Mouse (Mus musculus) lung, postnatal 10 days (tissue): Measurements from ENCODE around the gene Tbx15.

Source experiments
- DNase-seq: peaks from one replicate; pipeline ENCODE4 v3.0.0; 2021

Tbx15 gene

DNA sequence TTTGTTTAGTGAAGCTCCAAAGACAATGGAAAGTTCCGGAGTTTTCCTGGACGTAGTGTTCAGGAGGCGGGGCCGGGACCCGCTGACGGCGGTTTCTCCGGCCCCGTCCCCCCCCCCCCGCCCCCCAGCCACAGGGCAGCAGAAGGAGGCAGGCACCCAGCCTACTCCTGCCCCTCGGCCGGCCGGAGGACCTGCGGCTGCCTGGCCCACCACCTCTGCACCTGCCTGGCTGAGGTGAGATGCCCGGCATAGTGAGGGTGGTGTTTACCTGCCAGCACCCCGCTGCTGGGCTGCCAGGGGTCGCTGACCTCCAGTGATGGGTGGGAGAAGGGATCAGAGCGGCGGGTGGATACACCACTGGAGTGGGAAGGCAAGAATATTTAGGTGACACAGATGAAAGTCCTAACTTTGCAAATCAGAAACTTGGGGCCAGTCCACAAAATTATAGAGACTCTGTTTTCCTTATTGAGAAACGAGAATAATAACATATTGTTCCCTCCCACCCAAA, at the start of gene Tbx15:
TSS of gene Tbx15 (plus strand) at position 169 of the 508 bp plus-strand sequence.
- no peak for DNase-seq

DNA sequence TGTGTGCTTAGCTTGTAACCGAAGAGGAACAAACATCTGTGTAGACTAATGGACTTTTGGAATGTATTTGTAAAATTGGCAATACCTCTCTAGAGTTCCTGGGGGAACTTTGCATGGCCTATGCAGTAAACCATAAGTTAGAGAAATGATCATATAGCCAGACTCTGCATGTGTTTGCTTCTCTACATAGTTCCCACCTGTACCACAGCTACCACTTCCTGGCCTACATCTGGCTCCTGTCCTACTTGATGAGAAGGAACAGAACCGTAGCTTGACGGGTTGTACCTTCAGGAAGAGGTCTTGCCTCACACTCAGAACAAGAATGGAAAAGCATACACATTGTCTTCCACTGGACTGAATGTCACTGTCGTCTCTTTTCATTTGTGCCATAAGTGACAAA, 46.6 kb upstream of the Tbx15 start:
- DNase-seq, result no peak

DNA sequence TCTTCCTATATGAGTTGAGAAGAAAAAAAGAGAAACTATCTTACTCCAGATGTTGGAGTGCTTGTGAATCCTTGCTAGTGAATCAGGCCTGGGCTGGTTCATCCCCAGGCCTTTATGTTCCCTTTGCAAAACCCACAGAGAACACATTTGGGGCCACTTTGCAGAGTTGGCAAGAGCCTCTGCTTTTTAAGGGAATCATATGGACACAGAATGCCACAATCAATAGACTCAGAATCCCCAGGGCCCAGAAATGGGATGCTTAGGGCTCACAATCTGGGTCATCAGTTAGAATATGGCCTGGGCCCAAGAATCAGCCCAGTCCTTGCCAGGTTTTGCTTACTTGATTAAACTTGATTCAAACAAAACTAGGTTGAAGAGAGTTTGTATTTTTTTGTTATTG, 36.9 kb upstream of the Tbx15 start:
- no peak for DNase-seq

DNA sequence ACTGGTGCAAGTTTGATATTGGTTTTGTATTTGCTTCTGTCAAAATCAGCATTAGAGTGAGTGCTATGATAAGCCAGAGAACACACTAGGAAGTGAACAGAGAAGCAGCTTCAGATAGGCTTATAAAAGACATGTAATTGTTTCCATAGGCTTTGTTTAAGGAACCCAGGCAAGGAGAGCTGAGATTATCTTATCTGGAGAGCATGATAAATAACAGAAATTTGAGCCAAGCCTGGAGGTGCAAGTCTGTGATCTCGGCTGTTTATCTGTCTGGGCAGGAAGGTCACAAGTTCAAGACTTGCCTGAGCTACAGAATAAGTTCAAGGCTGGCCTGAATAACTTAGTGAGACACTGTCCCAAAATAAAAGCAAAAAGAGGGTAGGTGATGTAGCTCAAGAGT, 31.8 kb upstream of the Tbx15 start:
- DNase-seq, result no peak

DNA sequence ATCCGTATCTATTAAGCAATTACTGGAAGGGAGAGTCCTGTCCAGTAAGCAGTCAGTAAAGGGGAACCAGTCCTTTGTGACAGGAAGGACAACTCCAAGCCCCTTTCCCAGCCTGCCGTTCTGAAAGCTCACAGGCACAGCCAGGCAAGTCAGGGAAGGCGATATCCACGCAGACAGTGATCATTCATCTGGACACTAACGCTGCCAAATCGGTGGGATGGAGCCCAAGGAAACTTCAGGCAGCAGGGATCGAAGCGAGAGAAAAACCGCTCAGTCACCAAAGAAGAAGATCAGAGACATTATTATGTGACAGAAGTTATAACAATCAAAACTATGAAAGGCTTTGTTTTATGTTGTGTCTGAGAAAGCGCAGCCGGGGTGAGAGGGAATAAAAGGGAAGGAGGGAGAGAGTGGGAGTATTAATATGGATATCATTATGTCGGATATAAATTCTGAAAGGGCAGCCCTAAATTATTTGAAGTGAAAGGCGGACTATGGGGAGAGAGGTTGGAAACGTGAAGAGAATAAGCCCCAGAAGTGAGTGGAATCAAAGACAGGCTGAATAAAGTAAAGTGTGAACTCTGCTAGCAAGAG, 29.0 kb upstream of the Tbx15 start:
- DNase-seq, result no peak

DNA sequence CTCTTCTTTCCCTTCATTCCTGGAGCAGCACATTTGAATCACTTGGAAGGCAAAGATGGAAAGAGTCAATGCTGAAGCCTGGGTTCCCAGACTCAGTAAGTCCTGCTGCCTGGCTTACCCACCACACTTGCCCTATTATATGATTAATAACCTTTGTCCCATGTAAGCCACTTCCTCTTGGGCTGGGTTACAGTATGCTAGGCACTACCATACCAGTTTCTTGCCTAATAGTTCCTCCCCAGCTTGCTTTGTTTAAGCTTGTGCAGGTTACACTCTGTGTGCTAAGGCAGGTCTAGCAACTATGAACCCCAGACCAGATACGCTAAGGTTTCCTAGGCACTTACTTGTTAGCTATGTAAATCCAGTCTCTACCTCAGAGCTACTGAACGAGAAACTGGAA, 12.4 kb upstream of the Tbx15 start:
- no peak for DNase-seq

DNA sequence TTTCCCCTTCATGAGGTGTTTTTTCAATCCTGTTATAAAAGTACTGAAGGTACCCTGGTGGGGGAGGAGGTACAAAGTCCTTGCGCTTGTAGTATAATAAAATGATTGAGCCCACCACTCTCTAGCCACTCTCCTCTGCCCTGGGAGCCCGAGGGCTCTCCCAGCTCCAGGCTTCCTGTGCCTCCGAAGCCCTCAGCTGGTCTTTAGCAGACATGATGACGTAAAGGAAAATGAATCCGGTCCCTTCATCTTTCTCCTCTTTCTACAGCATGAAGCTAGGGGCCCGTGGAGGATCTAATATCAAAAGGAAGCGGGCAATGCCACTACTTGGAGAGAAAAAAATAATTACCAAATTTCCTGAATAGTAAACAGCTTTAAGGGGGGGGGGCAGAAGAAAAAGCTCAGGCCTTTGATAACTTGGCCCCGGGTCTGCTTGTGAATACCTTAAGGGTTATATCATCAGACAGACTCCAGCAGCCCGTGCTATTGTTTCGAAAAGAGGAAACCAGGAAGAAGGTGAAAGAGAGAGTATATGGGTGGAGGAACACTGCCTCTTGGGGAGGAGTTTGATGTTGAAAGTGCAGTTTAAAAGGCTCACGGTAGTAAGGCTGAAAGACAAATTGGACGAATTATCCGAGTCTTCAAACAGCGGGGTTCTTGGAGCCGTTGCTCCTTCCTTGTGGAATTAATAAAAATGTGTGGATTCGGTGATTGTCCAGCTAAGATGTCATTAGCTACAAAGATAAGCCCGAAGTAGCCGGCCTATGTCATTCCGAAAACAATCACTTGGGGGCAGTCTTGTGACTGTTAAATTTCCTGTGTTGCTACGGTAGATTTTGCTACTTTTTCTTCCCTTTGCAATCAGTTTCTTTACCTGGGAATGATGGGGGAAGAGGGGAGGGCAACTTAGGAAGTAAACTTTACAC, 6.5 kb upstream of the Tbx15 start:
- peak; percentile 56 for DNase-seq

DNA sequence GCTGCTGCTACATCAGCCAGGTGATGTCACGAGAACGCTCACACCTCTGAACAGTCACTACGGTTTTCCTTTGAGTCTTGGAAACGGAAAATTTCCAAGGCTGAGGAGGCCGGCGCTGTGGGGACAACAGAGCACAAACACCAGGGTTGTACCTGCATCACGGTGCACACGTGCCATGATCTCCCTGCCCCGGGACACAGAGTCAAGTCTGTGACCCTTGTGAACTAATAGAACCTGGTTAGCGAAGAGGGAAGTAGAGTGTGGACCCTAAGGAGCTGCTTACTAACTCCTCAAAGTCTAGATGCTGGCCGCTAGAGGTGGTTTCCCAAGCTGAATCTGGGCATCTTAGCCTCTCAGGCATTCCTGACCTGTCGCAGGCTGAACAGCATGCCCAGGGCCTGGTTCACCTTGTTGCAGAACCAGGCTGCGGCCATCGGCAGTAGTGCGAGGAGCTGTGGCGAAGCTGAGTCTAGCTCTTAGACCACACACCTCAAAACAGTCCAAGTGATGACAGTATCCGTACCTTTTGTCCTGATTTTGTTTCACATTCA, 5.8 kb upstream of the Tbx15 start:
- no peak for DNase-seq

DNA sequence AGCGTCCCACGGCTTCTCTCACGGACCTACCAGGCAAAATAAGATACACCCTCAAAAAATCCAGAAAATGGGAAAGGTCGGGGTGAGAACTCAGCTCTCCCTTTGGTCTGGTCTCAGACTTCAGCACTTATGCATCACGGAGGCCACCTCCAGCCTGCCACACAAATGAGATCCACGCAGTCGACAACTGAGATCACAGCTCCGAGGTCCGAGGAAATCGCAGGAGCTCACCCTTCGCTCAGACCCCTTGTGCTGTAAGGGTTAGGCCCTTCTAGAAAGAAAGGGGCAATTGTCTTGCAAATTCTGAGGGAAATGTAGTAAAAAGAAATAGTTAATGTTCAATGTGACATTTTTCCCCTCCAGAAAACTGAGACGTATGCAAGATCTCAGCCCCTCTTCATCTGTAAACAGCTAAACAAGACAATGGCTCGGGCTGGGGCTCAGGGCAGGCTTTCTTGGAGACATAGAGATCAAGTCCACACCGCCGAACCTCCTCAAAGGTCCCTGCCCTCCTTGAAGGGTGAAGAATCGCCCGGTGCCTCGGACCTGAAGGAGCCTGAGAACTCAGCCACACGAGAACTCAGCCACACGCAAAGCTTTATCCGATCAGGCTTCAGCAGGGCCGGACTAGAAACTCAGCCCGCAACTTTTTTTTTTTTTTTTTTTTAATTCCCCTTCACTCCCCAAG, 4.9 kb upstream of the Tbx15 start:
- no peak for DNase-seq

DNA sequence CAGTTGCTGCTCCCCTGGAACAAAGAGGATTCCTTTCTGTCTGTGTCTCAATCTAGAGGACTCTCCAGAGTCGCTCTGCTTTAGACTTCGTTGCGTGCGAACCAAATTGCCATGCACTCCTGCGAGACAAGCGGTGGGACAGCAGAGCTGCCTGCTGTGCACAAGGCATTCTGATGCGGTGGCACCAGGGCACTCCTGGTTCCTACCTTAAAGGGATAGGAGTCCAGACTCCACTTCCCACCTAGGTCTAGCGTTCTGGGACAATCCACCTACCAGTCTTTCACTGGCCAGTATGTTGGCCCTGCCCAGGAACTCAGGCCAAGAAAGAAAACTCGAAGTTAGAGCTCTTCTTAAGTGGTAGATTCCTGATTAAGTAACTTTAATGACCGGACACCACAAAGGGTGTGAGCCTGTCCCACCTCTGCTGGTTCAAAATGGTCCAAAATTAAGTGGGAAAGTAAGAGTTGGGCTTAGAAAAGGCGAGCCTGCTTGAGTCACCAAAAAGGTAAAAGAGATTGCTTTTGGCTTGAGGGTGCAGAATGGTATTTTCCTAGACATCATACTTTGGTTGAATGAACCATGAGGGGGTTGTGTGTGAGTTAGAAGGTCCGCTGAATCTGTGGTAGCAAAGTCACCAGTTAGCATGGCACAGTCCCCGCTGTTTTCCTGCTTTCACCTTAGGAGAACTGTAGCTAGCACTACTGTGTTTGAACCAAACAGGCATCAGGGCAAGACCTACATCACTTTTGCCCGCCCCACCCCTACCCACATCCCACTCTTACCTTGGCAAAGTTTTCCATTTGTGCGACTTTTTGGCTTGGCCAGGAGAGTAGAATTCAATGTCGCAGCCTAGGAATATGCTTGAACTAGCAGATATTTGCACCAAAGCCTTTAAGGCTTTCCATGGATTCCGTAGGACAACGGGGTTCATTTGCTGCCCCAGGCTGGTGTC, 4.1 kb upstream of the Tbx15 start:
- no peak for DNase-seq

DNA sequence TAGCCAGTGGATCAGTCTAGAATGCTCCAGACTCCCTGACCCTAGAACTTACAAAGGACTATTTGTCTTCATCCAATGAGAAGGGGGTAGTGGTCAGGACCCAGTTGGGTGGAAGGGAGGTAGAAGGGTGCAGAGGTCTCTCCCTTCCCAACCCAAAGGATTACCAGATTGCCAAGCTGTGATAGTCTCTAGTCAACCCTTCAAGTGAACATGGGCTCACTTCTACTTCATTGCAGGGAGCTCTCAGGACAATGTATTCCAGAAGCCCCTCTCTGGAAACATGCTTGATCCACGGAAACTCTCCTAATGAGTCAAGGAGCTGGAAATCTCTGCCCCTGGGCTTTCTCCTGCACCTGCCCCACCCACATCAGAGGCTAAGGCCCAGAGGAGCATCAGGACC, 1.5 kb upstream of the Tbx15 start:
- DNase-seq, result no peak

DNA sequence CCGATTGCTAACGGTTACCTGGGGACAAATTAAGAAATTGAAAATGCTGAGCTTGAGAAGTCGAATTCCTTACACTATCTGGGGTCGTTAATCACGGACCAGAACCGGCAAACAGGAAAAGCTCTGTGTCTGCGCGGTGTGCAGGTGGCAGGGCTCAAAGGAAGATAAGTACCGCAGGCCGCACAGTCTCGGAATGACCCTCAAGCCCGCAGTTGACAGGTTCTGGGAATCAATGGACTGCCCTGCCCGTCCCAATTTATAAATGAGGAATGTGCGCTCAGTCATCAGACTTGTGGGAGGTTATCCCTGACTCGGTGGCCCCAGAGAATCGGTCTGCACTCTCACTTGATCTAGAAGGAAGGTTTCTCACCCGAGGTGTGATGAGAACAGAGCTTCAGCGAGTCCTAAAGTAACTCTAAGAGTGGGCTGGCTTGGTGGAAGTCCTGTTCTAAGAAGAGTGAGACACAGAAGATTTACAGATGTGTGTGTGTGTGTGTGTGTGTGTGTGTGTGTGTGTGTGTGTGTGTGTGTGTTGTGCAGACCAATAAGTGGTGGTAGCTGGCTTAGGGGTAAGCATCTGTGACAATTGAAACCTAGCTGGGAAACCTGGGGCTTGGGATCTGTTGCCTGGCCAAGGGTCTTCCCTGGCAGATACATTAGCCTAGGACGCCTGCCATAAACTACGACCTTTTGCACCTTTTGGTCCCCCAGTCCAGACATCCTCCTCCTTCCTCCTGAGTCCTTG, 708 bp upstream of the Tbx15 start:
- no peak for DNase-seq

DNA sequence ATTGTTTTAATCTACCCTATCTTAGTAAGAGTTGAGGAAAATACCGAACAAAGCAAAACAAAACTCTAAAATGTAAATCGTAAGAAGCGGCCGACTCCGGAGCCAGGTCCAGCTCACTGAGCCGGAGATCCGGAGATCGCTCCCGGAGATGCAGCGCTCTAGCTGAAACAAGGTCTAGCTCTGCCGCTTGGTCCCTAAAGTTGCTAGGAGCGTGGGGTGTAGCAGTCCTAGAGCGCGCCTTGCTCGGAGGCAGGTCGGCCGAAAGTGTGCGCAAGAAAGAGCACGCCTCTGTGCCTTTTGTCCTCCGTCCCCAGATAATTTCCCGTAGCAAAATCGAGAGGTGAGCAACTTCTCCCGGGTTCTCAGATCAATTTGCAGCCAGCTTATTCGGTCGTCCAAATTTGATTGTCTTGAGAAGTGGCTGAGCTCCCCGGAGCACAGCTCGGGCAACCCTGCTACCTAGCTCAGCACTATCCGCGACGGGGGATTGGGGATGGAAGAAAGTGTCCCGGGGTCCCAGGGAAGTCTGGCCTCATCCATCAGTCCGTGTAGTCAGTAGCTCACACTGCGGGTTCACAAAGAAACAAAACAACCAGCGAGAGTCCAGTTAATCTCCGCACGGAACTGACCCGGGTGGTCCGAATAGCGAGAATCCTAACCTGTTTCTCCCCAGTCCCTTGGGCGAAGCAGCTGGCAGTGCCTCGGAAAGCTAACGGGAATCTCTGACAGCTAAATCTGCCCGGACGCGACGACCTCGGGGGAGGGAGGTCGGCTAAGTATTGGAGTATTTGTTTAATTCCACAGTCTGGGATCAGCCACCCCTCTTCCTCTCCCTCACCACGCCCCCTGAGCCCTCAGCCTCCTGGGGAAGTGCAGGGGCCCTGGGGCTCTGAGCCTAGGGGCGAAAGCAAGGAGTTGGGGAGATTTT, 894 bp downstream of the Tbx15 start:
- DNase-seq, result no peak

DNA sequence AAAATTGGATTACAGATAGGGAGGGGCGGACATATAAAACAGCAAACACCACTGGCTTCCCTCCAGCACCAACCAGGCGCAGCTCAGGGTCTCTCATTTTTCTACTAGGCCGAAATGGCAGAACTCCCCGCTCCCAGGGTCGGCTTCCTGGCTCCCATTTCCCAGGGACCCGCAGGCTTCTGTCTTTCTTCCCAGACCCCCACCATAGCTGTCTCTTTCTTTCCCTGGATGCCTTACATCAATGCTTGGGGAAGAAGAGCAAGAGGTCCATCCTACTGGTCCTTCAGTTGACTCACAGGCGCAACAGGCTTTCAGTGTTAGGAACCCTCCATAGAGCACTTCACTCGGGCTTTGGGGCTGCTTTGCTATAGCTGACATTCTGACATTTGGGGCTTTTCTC, 2.3 kb downstream of the Tbx15 start:
- DNase-seq, result no peak

DNA sequence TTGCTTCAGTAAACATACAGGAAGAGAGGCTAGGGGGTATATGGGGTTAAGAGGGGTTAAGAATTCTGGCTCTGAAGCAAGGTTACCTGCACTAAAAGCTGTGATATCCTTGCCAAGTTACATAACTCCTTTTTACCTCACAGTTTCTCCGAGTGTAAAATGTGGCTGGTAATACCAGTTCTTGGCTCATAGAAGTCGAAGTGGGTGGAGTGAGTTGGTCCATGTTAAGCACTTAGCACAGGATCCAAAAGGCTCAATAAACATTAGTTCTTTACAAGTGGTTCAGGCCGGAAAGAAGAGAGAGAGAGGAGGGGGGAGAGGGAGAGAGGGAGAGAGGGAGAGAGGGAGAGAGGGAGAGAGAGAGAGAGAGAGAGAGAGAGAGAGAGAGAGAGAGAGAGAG, 5.2 kb downstream of the Tbx15 start:
- no peak for DNase-seq

DNA sequence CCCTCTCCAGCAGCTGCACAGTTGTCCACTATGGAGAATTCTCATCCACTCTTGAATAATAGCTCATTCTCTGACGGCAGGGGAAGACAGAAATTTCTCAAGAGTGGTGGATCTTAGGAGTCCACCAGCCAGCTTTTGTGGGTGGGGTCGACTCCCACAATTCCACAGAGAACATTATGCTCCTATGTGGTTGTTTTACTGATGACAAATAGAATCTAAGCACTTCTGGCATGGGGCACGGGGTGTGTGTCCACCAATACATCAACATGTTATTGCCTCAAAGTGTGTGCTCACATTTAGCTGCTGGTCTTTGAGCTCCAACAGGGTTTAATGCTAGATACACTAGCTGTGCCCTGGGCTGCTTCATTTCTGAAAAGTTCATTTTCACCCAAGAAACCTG, 6.4 kb downstream of the Tbx15 start:
- DNase-seq, result no peak

DNA sequence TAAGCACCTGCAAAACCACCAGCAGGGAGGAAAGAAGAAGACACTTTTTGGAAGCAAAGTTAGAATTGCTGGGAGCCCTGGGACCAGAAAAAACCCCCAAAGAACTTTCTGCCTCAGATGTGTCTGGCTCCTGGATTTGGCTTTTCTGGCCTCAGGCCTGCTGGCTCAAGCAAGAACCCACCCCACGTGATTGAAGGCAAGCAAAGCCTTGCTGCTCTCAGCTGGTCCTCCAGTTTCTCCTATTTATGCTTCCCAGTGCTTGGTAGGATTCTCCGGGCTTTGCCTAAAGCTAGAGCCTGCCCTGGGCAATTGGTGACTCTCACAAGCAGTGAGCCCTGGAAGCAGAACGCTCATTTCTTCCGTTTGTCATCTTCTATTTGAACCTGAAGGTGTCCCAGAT, 7.4 kb downstream of the Tbx15 start:
- DNase-seq, result no peak

DNA sequence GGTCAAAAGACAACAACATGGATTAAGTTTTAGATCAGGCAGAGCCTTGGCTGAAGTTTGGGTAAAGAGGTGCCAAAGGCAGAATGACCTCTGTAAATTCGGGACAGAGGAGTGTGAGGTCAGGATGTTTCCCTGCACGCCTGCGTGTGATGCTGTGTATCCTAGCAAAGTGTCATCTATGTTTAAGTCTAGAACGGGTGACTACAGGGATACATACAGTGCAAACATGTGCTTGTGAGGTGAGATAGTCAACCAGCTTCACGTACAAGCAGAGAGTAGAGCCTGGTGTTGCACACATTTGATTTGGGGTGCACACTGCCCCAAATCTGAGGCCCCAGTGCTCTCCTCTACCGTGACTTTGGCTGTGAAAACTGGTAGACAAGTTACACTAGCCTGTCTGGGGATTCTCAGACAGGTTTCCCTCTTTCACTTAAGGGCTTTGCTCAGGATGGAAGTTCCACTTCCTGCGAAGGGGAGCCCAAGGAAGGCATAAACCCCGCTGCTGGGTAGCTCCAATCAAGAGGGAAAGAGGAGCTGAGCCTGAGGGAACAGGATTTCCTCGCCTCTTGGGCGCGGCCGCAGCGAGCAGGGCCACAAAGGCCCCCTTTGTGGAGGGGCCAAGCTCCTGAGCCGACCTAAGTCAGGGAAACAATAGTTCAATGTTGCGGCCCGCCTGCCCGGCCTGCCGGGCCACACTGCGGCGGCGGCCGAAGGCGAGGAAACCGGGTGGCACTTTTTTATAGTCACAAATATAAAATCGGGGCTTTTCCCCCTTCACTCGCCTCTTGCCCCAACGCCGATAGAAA, 8.0 kb downstream of the Tbx15 start:
- DNase-seq, result no peak

DNA sequence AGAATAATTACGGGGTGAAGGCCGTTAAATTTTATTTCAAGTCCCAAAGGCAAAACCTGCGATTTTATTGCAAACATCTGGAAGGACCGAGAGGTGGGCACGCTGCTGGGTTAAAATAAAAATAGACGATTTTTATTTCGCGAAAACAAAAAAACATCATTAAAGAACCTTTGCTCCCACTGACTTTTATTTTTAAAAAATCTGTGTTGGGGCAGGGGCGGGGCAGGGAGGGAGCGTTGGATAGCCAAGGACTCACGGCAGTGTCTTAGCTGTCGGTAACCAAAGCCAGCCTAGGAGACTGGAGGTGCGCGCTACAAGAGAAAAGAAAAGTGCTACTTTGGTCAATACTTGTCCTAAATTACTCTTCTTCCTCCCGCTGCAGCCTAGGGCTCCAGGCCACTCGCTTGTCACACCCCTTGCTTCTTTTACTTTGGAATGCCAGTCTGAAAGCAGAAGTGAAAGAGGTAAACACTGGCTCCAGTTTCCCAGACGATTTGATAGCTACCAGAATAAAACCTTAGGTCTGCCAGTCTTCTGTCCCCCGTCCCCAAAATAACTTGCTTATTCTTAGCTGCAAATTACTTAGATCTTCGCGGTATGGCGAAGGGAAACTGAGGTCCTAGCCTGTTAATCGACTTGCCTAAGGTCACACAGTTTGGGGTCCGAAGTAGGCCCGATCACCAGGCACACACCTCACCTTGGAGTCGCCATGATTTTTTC, 8.8 kb downstream of the Tbx15 start:
- DNase-seq, result no peak
